Mouse (Mus musculus): ENCODE measurements around the gene Gm3755. TPM values are rescaled to one million over a fixed set of nuclear protein-coding genes. Genes with fewer than 3 reads are reported as not detected.
"Not testable (repeated sequence)": the region's sequence is repeated elsewhere in the genome, so short reads cannot be mapped to it uniquely, and the experiment has no call there.

The Gm3755 gene
- 0.33 and 0.71 TPM in 2 replicates for polyA plus RNA-seq (2012; rRNA removed)

DNA sequence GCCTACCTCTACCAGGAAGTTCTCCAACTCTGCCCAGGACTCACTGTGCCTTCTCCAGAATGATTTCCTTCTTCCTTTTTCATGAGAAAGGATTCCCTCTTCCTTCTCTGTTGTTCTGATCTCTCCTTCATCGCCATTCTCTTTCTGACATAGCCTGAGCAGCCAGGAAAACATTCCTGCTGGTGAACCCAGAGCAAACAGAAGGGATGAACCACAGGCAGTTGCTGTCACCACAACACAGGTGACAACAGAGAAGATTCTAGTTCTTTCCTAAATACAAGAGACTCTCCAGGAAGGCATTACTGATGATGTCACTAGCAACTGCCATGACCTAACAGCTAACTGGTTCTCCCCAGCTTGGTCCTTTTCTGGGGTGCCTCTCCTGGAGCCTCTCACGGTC lies at the start of gene Gm3755:
Gene Gm3755 (minus strand): TSS at position 101 of the 400 bp plus-strand sequence.
- not testable (repeated sequence) for H3K27ac ChIP-seq (ENCODE audit: control insufficient read depth, insufficient read depth, low read depth, low read length); H3K36me3 ChIP-seq (ENCODE audit: control insufficient read depth, insufficient read depth, low read length); H3K4me1 ChIP-seq (ENCODE audit: control insufficient read depth, insufficient read depth, low read length); H3K27me3 ChIP-seq (ENCODE audit: control insufficient read depth, insufficient read depth, low read length); H3K4me3 ChIP-seq (ENCODE audit: control insufficient read depth, low read depth, low read length)

DNA sequence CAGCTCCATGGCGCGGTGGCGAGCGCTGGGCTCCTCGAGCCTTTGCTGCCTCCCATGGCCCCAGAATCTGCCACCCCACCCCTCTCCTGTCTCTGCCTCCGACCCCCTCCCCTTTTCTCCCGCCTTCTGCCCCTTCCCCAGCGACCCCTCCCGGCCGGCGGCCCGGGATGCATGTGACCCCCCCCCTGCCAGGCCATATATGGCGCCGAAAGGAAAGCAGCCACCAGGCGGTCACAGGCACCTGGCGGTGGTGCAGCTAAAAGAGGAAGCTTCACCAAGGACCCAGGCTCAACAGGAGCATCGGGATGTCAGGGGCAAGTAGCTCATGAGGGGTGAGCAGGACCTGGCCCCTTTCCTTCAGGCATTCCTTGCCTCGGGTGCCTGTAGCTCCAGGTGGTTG lies 38.0 kb upstream of the Gm3755 start:
- not testable (repeated sequence) for H3K27me3 ChIP-seq (ENCODE audit: control insufficient read depth, insufficient read depth, low read length); H3K27ac ChIP-seq (ENCODE audit: control insufficient read depth, insufficient read depth, low read depth, low read length); H3K4me3 ChIP-seq (ENCODE audit: control insufficient read depth, low read depth, low read length); H3K4me1 ChIP-seq (ENCODE audit: control insufficient read depth, insufficient read depth, low read length); H3K36me3 ChIP-seq (ENCODE audit: control insufficient read depth, insufficient read depth, low read length)

DNA sequence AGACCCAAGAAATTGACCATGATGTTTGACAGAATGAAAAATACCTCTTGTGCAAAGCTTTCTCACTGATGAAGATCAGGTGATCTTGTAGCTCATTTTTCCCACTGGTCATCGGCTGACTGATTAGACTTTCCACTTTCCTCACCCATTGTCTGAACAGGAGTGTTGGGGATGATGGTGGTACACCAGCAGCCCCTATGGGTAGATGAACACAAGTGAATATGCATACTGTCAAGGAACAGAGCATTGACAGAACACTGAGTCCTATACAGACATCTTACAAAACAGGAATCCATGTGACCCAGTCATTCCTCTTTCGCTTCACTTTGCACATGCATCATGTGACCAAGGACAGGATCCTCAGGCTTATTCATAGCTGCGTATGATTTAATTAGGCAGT lies 32.9 kb upstream of the Gm3755 start, which contains the start of gene Gm3752:
Gene Gm3752 (minus strand): TSS at position 101 of the 400 bp plus-strand sequence.
- not testable (repeated sequence) for H3K4me3 ChIP-seq (ENCODE audit: control insufficient read depth, low read depth, low read length); H3K4me1 ChIP-seq (ENCODE audit: control insufficient read depth, insufficient read depth, low read length); H3K27me3 ChIP-seq (ENCODE audit: control insufficient read depth, insufficient read depth, low read length); H3K27ac ChIP-seq (ENCODE audit: control insufficient read depth, insufficient read depth, low read depth, low read length); H3K36me3 ChIP-seq (ENCODE audit: control insufficient read depth, insufficient read depth, low read length)

DNA sequence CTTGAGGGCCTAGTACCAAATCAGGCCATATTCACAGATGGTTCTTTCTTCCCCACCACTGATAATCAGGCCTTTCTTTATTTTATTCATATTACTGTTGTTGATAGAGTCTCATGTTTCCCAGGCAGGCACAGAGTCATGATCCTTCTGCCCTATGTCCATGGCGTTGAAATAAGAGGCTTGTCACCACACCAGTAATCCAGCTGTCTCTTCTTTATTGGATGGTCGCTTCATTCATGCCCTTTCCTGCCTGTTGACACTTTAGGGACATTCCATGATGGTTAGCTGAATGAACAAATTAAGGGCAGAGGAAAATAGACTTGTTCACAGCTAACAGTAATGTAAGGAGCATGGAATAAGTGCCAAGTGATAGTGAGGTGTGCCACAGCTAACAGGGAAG lies 28.2 kb downstream of the Gm3755 start:
- H3K27ac ChIP-seq (ENCODE audit: control insufficient read depth, insufficient read depth, low read depth, low read length); H3K4me1 ChIP-seq (ENCODE audit: control insufficient read depth, insufficient read depth, low read length); H3K36me3 ChIP-seq (ENCODE audit: control insufficient read depth, insufficient read depth, low read length); H3K4me3 ChIP-seq (ENCODE audit: control insufficient read depth, low read depth, low read length); H3K27me3 ChIP-seq (ENCODE audit: control insufficient read depth, insufficient read depth, low read length): not testable (repeated sequence)

Other genes starting within 250 kb of the Gm3755 start
- gene Gm3727, start 186.2 kb downstream of the Gm3755 start, polyA plus RNA-seq (2012; rRNA removed), result 1.6 TPM in 1 of 2 replicates, not detected in the other
- gene Gm3739, start 135.9 kb downstream of the Gm3755 start, polyA plus RNA-seq (2012; rRNA removed), result 1.8 and 2.4 TPM in 2 replicates
- gene Gm5797, start 118.5 kb downstream of the Gm3755 start, polyA plus RNA-seq (2012; rRNA removed), result 7.4 and 8.1 TPM in 2 replicates
- gene Gm8374, start 85.8 kb downstream of the Gm3755 start, polyA plus RNA-seq (2012; rRNA removed), result 0.97 and 1.6 TPM in 2 replicates
- gene Gm3752, start 32.8 kb upstream of the Gm3755 start, polyA plus RNA-seq (2012; rRNA removed), result 0.55 and 1.7 TPM in 2 replicates
- 1.0 and 1.8 TPM in 2 replicates for gene Gm3558, start 117.6 kb upstream of the Gm3755 start, polyA plus RNA-seq (2012; rRNA removed)
- 12.1 and 15.5 TPM in 2 replicates for gene Gm10338, start 144.7 kb upstream of the Gm3755 start, polyA plus RNA-seq (2012; rRNA removed)
- gene Gm10128, start 193.1 kb upstream of the Gm3755 start, polyA plus RNA-seq (2012; rRNA removed), result not detected in 2 replicates